Mouse (Mus musculus): ENCODE measurements around the gene Lcn5. TPM values are rescaled to one million over a fixed set of nuclear protein-coding genes. Genes with fewer than 3 reads are reported as not detected.

The Lcn5 gene
- not detected for polyA plus RNA-seq (2014; fragmentation: Illumina TruSeq; extraction: RNeasy Lipid Tissue Mini Kit (QIAGEN cat#74804); ENCODE audit: insufficient read depth, low read depth, low replicate concordance)

DNA sequence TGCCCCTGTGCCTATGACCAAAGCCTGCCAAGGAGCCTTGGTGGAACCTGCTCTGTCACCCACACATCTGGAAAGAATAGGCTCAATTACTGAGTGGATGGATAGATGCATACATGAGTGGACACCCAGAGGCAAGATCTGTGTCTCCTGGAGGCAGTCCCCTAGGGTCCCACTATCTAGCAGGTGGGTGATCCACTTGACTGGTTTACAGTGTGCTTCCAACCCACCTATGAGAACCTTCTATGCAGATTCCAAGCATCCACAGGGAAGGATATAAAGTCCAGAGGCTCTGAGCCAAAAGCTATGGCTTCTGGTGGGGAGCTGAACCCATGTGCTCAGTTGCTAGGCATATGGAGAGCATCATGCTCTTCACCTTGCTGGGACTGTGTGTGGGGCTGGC is at the start of gene Lcn5:
Gene Lcn5 (plus strand): TSS at position 301 of the 400 bp plus-strand sequence.

DNA sequence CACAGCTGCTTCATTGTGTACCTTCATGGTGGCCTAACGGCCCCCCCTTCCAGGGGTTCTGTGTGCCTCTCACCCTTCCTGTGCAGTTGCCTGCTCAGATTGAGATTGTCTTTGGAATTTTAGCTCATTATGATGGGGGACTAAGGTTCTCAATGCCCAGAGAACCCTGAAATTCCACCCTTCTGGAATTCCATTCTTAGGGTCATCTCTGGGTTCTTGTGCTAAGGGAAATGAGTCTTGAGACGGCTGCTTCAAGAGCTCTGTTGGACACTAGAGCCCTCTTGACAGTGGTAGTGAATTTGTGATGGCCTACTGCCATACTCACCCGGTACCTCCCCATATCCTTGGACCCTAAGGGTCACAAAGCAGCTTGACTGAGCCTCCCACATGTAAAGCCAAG is 40.2 kb upstream of the Lcn5 start, which contains the start of gene Ccdc183:
Gene Ccdc183 (minus strand): TSS at position 101 of the 400 bp plus-strand sequence.

DNA sequence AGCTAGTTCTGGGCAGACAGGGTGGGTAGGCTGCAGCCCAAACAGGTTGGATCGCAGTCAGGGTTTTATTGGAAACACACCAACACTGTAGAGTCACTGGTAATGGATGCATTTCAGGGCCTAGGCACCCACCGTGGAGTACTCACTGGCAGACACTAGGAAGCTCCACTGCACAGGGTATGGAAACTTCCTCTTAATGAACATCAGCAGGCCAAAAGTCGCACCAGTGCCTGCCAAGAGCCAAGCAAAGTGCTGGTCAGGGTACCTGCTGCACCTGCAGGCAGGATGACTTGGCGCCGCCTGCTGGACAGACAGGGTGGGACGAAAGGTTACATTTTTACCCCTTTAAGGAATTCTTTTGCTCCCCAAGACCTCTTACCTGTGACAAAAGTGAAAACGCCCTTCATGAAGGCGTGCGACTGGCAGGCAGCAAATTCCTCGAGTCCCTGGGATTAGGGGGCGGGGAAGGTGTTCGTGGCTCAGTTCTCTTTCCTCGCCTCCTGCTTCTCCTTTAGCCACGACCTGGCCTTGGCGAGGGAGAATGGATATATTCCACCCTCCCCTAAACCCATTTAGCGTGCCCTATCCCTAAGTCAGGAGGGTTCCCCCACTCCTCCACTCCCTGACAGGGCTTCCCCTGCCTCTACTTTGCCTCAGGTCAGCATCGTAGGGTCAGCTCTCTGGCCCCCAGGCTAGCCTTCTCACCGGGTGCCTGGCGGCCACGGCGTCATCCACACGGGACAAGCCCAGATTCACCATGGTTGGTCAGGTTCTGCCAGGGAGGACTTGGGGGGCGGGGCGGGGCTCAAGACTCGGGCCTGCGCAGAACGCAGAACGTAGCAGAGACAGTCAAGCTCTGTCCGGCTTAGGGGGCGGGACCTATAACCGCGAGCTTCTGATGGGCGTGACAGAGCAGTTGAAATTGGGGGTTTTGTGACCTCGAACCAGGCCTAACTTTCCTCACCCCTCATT is 36.2 kb upstream of the Lcn5 start, which contains the start of gene Tmem141:
Gene Tmem141 (minus strand): TSS at position 777 of the 972 bp plus-strand sequence.

DNA sequence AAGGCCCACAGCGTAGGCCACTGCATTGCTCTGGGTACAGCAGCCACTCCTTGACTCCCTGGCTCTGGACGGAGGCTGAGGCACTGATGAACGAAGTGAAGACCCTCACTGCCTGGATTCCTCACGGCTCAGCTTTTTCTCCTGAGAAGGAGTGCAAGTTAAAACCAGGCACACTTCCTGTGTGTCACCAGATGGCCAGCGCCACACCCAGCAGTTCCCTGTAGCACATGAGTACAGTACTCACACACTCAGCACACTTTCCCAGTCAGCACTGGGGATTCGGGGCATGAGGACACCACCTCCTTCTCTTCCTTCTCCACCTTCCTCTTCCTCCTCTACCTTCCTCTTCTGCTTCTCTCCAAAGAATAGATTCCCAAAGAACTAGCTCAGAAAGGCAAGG is 29.9 kb upstream of the Lcn5 start, which contains the start of gene Fcna:
Gene Fcna (minus strand): TSS at position 220 of the 400 bp plus-strand sequence.

DNA sequence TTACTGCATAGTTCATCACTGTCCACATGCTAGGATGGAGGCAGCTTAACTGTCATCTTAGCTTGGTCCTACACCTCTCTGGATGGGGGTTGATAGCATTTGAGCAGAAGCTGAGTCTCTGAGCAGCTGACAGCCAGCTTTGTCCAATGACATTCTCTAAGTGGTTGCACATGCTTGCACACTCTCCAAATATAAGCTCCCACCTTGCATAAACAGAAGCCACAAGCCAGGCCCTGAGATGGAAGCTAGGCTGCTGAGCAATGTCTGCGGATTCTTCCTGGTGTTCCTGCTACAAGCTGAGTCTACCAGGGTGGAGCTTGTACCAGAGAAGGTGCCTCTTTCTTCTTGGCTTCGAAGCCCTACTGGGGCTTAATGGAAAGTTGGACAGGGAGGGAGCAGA is 4.8 kb upstream of the Lcn5 start, which contains the start of gene Lcn8:
Gene Lcn8 (plus strand): TSS at position 219 of the 400 bp plus-strand sequence.

DNA sequence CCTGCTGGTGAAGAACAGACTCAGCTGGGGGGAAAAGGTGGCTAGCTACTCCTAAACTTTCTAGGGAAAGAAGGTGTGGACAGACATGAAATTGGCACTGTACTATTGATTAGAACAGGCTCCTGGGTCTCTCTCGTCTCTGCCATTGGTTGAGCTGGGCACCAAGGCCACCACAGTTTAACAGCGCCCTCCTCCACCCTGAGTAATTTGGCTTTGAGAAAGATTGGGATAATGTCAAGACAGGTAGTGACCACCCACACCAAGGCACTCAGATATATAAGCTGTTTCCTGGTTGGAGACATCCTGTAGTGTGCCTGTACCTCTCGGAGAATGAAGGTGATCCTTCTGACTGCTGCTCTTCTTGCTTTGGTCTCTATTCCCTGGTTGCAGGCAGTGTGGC is 18.7 kb downstream of the Lcn5 start, which contains the start of gene Lcn6:
Gene Lcn6 (plus strand): TSS at position 301 of the 400 bp plus-strand sequence.

DNA sequence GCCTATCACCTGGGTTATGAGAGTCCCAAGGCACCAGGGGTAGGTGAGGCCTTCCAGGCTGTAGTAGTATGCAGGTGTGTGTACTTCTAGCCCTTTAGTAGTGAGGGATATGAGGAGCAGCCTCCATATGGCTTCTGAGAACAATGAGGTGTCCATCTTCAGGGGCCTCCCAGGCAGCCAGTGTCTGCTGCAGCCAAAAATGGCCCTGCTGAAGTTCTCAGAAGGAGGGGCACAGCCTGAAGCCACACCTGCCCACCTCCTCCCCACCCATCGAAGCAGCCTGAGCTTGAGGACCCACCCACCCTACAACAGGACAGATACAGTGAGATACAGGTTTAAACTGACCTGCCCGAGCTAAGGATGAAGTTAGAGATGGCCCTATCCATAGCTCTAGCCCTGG is 24.7 kb downstream of the Lcn5 start, which contains the start of gene Lcn10:
Gene Lcn10 (plus strand): TSS at position 301 of the 400 bp plus-strand sequence.

DNA sequence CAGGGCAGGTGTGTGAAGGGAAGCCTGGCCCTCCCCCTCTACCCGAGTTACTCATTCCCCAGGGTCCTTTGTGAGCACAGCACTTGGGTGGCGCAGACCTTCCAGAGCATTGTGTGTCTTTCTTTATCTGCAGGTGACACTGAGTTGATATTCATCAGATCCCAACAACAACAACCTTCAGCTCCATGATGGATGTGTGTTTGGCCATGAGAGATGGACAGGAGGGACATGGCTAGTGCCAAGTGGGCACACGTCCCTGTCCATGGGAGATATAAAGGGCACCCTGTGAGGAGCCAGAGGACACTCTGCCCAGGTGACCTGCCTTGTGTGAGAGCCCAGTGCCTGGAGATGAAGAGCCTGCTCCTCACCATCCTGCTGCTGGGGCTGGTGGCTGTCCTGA is 42.0 kb downstream of the Lcn5 start, which contains the start of gene Obp2a:
Gene Obp2a (plus strand): TSS at position 301 of the 400 bp plus-strand sequence.

DNA sequence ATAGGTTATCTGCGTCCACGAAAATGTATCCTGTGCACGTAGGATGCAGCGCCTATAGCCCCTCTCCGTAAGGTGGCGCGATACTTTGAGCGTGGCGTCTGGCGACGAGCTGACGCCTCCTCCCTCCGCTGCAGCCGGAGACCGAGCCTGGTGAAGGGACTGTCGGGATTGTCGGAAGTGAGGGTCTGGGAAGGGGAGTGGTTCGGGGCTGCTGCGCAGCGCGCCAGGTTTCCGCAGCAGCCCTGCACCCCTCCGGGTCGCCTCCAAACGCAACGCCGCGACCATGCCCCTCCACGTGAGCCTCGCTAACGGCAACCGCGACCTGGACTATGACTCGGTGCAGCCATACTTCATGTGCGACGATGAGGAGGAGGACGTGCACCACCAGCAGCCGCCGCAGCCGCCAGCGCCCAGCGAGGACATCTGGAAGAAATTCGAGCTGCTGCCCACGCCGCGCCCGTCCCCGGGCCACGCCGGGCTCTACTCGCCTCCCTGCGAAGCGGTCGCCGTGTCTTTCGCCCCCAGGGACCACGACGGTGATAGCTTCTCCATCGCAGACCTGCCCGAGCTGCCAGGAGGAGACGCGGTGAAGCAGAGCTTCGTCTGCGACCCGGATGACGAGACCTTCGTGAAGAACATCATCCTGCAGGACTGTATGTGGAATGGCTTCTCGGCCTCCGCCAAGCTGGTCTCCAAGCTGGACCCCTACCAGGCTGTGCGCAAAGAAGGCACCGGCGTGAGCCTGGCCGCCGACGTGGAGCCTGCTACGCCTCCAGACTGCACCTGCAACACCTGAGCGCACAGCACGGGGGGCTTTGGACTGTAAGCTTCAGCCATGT is 49.1 kb downstream of the Lcn5 start, which contains the start of gene Bmyc:
Gene Bmyc (plus strand): TSS at position 97 of the 839 bp plus-strand sequence.

Other genes with a start within 250 kb of the Lcn5 start
- gene Fut7, start 234.7 kb upstream of the Lcn5 start, polyA plus RNA-seq (2014; fragmentation: Illumina TruSeq; extraction: RNeasy Lipid Tissue Mini Kit (QIAGEN cat#74804); ENCODE audit: insufficient read depth, low read depth, low replicate concordance) = 1.7 TPM
- gene Abca2, start 229.2 kb upstream of the Lcn5 start, polyA plus RNA-seq (2014; fragmentation: Illumina TruSeq; extraction: RNeasy Lipid Tissue Mini Kit (QIAGEN cat#74804); ENCODE audit: insufficient read depth, low read depth, low replicate concordance) = 9.0 TPM
- 364 TPM for gene Clic3, start 201.1 kb upstream of the Lcn5 start, polyA plus RNA-seq (2014; fragmentation: Illumina TruSeq; extraction: RNeasy Lipid Tissue Mini Kit (QIAGEN cat#74804); ENCODE audit: insufficient read depth, low read depth, low replicate concordance)
- 44.5 TPM for gene Paxx, start 196.9 kb upstream of the Lcn5 start, polyA plus RNA-seq (2014; fragmentation: Illumina TruSeq; extraction: RNeasy Lipid Tissue Mini Kit (QIAGEN cat#74804); ENCODE audit: insufficient read depth, low read depth, low replicate concordance)
- 1.6 TPM for gene Ptgds, start 187.9 kb upstream of the Lcn5 start, polyA plus RNA-seq (2014; fragmentation: Illumina TruSeq; extraction: RNeasy Lipid Tissue Mini Kit (QIAGEN cat#74804); ENCODE audit: insufficient read depth, low read depth, low replicate concordance)
- gene Lcn12, start 164.0 kb upstream of the Lcn5 start, polyA plus RNA-seq (2014; fragmentation: Illumina TruSeq; extraction: RNeasy Lipid Tissue Mini Kit (QIAGEN cat#74804); ENCODE audit: insufficient read depth, low read depth, low replicate concordance) = not detected
- 27.0 TPM for gene Fbxw5, start 157.2 kb upstream of the Lcn5 start, polyA plus RNA-seq (2014; fragmentation: Illumina TruSeq; extraction: RNeasy Lipid Tissue Mini Kit (QIAGEN cat#74804); ENCODE audit: insufficient read depth, low read depth, low replicate concordance)
- 0.92 TPM for gene C8g, start 156.2 kb upstream of the Lcn5 start, polyA plus RNA-seq (2014; fragmentation: Illumina TruSeq; extraction: RNeasy Lipid Tissue Mini Kit (QIAGEN cat#74804); ENCODE audit: insufficient read depth, low read depth, low replicate concordance)
- gene Traf2, start 111.0 kb upstream of the Lcn5 start, polyA plus RNA-seq (2014; fragmentation: Illumina TruSeq; extraction: RNeasy Lipid Tissue Mini Kit (QIAGEN cat#74804); ENCODE audit: insufficient read depth, low read depth, low replicate concordance) = 19.5 TPM
- gene Edf1, start 100.1 kb upstream of the Lcn5 start, polyA plus RNA-seq (2014; fragmentation: Illumina TruSeq; extraction: RNeasy Lipid Tissue Mini Kit (QIAGEN cat#74804); ENCODE audit: insufficient read depth, low read depth, low replicate concordance) = 272 TPM
- 0.44 TPM for gene Mamdc4, start 83.1 kb upstream of the Lcn5 start, polyA plus RNA-seq (2014; fragmentation: Illumina TruSeq; extraction: RNeasy Lipid Tissue Mini Kit (QIAGEN cat#74804); ENCODE audit: insufficient read depth, low read depth, low replicate concordance)
- gene Phpt1, start 82.7 kb upstream of the Lcn5 start, polyA plus RNA-seq (2014; fragmentation: Illumina TruSeq; extraction: RNeasy Lipid Tissue Mini Kit (QIAGEN cat#74804); ENCODE audit: insufficient read depth, low read depth, low replicate concordance) = 64.0 TPM
- gene Ajm1, start 76.2 kb upstream of the Lcn5 start, polyA plus RNA-seq (2014; fragmentation: Illumina TruSeq; extraction: RNeasy Lipid Tissue Mini Kit (QIAGEN cat#74804); ENCODE audit: insufficient read depth, low read depth, low replicate concordance) = not detected
- 25.9 TPM for gene Rabl6, start 49.4 kb upstream of the Lcn5 start, polyA plus RNA-seq (2014; fragmentation: Illumina TruSeq; extraction: RNeasy Lipid Tissue Mini Kit (QIAGEN cat#74804); ENCODE audit: insufficient read depth, low read depth, low replicate concordance)
- not detected for gene Ccdc183, start 40.3 kb upstream of the Lcn5 start, polyA plus RNA-seq (2014; fragmentation: Illumina TruSeq; extraction: RNeasy Lipid Tissue Mini Kit (QIAGEN cat#74804); ENCODE audit: insufficient read depth, low read depth, low replicate concordance)
- gene Tmem141, start 35.9 kb upstream of the Lcn5 start, polyA plus RNA-seq (2014; fragmentation: Illumina TruSeq; extraction: RNeasy Lipid Tissue Mini Kit (QIAGEN cat#74804); ENCODE audit: insufficient read depth, low read depth, low replicate concordance) = 21.1 TPM
- 23.9 TPM for gene Fcna, start 29.9 kb upstream of the Lcn5 start, polyA plus RNA-seq (2014; fragmentation: Illumina TruSeq; extraction: RNeasy Lipid Tissue Mini Kit (QIAGEN cat#74804); ENCODE audit: insufficient read depth, low read depth, low replicate concordance)
- not detected for gene Lcn8, start 4.8 kb upstream of the Lcn5 start, polyA plus RNA-seq (2014; fragmentation: Illumina TruSeq; extraction: RNeasy Lipid Tissue Mini Kit (QIAGEN cat#74804); ENCODE audit: insufficient read depth, low read depth, low replicate concordance)
- not detected for gene Lcn6, start 18.8 kb downstream of the Lcn5 start, polyA plus RNA-seq (2014; fragmentation: Illumina TruSeq; extraction: RNeasy Lipid Tissue Mini Kit (QIAGEN cat#74804); ENCODE audit: insufficient read depth, low read depth, low replicate concordance)
- not detected for gene Lcn10, start 24.8 kb downstream of the Lcn5 start, polyA plus RNA-seq (2014; fragmentation: Illumina TruSeq; extraction: RNeasy Lipid Tissue Mini Kit (QIAGEN cat#74804); ENCODE audit: insufficient read depth, low read depth, low replicate concordance)
- gene Obp2a, start 42.1 kb downstream of the Lcn5 start, polyA plus RNA-seq (2014; fragmentation: Illumina TruSeq; extraction: RNeasy Lipid Tissue Mini Kit (QIAGEN cat#74804); ENCODE audit: insufficient read depth, low read depth, low replicate concordance) = not detected
- gene Bmyc, start 48.8 kb downstream of the Lcn5 start, polyA plus RNA-seq (2014; fragmentation: Illumina TruSeq; extraction: RNeasy Lipid Tissue Mini Kit (QIAGEN cat#74804); ENCODE audit: insufficient read depth, low read depth, low replicate concordance) = 21.5 TPM
- gene Obp2b, start 79.1 kb downstream of the Lcn5 start, polyA plus RNA-seq (2014; fragmentation: Illumina TruSeq; extraction: RNeasy Lipid Tissue Mini Kit (QIAGEN cat#74804); ENCODE audit: insufficient read depth, low read depth, low replicate concordance) = not detected
- gene Lcn3, start 107.6 kb downstream of the Lcn5 start, polyA plus RNA-seq (2014; fragmentation: Illumina TruSeq; extraction: RNeasy Lipid Tissue Mini Kit (QIAGEN cat#74804); ENCODE audit: insufficient read depth, low read depth, low replicate concordance) = not detected
- not detected for gene Lcn11, start 119.1 kb downstream of the Lcn5 start, polyA plus RNA-seq (2014; fragmentation: Illumina TruSeq; extraction: RNeasy Lipid Tissue Mini Kit (QIAGEN cat#74804); ENCODE audit: insufficient read depth, low read depth, low replicate concordance)
- not detected for gene Gm13539, start 124.3 kb downstream of the Lcn5 start, polyA plus RNA-seq (2014; fragmentation: Illumina TruSeq; extraction: RNeasy Lipid Tissue Mini Kit (QIAGEN cat#74804); ENCODE audit: insufficient read depth, low read depth, low replicate concordance)
- not detected for gene Glt6d1, start 157.9 kb downstream of the Lcn5 start, polyA plus RNA-seq (2014; fragmentation: Illumina TruSeq; extraction: RNeasy Lipid Tissue Mini Kit (QIAGEN cat#74804); ENCODE audit: insufficient read depth, low read depth, low replicate concordance)
- gene Lcn9, start 165.2 kb downstream of the Lcn5 start, polyA plus RNA-seq (2014; fragmentation: Illumina TruSeq; extraction: RNeasy Lipid Tissue Mini Kit (QIAGEN cat#74804); ENCODE audit: insufficient read depth, low read depth, low replicate concordance) = not detected
- gene Sohlh1, start 189.3 kb downstream of the Lcn5 start, polyA plus RNA-seq (2014; fragmentation: Illumina TruSeq; extraction: RNeasy Lipid Tissue Mini Kit (QIAGEN cat#74804); ENCODE audit: insufficient read depth, low read depth, low replicate concordance) = not detected
- not detected for gene Kcnt1, start 205.8 kb downstream of the Lcn5 start, polyA plus RNA-seq (2014; fragmentation: Illumina TruSeq; extraction: RNeasy Lipid Tissue Mini Kit (QIAGEN cat#74804); ENCODE audit: insufficient read depth, low read depth, low replicate concordance)